Mouse (Mus musculus) ES-Bruce4 (cell line): Measurements from ENCODE around the gene Rela.

Experiments used
- CTCF ChIP-seq: IDR thresholded peaks from one replicate; pipeline ENCODE4 v1.8.1; 2011; ENCODE audit warnings: low read depth, low read length
- EP300 ChIP-seq: IDR thresholded peaks from 2 replicates; pipeline ENCODE4 v1.6.1; 2011; ENCODE audit warnings: low read depth, low read length; ENCODE audit not compliant: insufficient read depth
- POLR2A ChIP-seq: IDR thresholded peaks from one replicate; pipeline ENCODE4 v1.8.1; 2011; ENCODE audit warnings: low read length; ENCODE audit not compliant: insufficient read depth

DNA sequence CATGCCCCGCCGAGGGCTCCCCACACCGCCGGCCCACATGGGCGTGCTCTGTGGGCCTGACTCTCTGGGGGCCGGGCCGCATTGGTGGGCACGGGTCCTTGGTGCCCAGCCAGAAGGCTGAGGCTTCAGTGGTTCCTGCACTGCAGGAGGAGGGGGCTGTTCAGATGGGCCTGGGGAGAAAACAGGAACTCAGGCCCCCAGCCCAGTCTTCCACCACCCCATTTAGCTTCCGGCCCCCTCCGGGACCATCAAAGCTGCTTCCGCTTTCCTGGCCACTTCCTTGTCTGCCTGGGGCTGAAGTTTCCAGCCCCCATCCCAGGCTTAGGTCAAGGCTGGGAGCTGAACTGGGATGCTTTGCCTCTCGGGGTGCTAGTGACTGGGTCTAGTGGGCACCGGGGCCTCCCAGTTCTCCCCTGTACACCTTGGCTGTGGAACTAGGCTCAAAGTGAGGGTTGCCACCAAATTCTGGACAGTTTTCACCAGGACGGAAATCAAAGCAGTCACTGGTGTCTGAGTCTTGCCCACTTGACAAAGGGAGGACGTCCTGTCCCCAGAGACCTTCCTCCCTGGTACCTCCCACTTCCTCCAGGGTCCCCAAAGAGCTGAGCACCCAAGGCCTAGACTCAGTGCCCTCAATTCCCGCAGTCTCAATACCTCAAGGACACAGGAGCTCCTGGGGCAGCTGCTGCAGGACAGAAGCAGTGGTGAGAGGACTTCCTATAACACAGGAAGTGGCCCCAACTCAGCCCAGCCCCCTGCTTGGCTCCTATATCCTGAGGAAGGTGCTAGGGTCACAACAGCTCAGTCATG is 23.9 kb downstream of the Rela start:
- TF ChIP-seq CTCF (no peak), EP300 (no peak), POLR2A (no peak)
